Mouse (Mus musculus): ENCODE measurements around the gene Prpf6. TPM values are rescaled to one million over a fixed set of nuclear protein-coding genes. Genes with fewer than 3 reads are reported as not detected.

Gene Prpf6
- total RNA-seq, 1 experiment from 2014 or later, result 96.6 TPM

DNA sequence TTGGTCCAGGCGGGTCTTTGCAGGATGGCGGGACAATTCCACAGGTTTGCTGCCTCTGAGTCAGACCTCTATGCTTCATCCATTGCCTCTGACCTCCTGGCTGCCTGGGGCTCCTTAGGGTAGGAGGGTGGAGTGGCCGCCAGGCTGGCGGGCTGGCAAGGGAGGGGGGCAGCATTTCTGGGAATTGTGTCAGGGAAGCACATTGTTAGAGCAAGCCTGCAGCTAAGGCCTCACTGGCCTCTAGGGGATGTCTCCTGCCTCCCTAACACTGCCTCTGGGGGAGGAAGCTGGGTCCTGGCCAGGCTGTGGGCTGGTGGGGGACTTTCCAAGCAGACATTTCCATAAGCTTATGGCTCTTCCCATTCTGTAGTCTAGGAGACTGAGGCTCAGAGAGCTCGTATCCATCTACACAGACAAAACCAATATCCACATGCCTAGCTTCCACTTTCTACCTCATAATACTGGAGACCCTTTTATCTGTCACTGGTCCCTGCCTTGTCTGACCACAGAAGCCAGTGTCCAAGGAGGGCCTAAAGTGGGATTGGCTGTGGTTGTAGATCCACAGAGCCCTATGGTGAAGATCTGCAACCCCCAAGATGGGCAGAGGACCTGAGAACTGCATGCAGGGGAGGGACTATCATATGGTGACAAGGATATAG, 85.6 kb downstream of the Prpf6 start:
- ATAC-seq (replicated peaks; ENCODE audit: insufficient number of reproducible peaks, low FRiP score, low TSS enrichment, poor library complexity, severe bottlenecking), result no peak

DNA sequence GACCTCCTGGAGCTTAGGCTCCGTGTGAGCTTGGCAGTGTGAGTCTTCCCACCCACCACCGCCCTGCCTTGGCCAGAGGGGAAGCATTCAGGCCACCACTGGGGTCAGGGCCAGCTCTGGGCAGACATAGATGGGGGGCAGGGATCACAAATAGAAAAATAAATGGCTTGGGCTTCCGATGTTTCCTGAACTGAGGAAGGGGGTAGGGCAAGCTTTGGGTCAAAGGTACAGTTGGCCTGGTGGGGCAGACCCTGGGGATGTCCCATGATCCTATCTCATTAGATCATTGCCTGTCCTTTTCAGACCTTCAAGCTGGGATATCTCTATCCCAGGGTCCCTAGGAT, 86.1 kb downstream of the Prpf6 start:
- no peak for ATAC-seq (replicated peaks; ENCODE audit: insufficient number of reproducible peaks, low FRiP score, low TSS enrichment, poor library complexity, severe bottlenecking)

DNA sequence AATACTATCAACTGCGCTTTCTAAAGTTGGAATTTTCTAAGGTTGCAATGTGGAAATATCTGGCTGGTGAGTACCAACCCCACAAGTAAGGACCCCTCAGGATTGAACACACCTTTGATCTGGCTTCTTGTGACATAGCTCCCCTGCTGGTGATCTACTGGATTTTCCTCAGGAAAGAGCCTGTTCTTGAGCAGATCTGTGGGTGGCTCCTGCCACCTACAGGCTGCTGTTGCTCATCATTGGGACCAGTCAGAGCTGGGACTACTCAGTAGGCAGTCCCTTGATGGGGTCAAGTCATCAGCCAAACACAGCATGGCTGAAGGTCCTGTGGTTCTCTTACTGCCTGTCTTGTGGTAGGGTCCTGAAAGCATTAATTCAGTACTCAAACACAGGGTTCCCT, 87.1 kb downstream of the Prpf6 start:
- ATAC-seq (replicated peaks; ENCODE audit: insufficient number of reproducible peaks, low FRiP score, low TSS enrichment, poor library complexity, severe bottlenecking), result peak; percentile 65

DNA sequence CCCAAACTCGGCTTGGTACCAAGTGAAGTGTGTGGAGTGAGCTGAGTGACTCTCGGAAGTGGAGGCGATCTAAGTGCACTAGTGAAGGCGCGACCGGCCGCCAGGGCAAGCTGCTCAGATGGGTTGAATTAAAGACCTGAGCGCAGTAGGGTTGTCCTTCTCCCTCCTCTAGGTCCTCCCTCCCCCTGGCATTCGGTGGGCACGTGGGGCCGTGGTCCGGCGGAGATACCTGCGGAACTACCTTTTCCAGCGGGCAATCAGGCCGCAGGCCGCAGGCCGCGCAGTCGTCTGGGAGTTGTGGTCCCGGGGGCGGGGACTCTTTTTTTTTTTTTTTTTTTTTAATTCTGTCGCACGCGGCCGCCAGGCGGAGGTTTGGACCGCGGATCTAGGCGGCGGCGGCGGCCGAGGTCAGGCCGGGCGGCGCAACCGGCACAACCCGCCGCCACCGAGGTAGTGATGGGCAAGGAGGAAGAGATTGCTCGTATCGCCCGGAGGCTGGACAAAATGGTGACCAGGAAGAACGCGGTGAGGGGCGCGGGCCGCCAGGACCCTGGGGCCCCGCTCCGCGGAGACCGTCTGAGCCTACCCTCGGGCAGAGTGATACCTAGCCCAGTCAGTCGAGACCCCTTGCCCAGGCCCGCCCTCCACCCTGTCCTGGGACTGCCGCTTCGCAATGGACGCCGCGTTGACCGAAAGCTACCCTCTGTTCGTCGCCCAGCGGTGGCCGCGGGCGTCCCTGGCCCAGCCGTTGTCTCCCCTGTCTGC, 88.5 kb downstream of the Prpf6 start, which contains the start of gene Tcea2:
Gene Tcea2, plus strand, starts transcription at position 360 of the 765 bp plus-strand sequence.
- peak; percentile 33; the same call in 1 of the 2 replicates for ATAC-seq (replicated peaks; ENCODE audit: insufficient number of reproducible peaks, low FRiP score, low TSS enrichment, poor library complexity, severe bottlenecking)

DNA sequence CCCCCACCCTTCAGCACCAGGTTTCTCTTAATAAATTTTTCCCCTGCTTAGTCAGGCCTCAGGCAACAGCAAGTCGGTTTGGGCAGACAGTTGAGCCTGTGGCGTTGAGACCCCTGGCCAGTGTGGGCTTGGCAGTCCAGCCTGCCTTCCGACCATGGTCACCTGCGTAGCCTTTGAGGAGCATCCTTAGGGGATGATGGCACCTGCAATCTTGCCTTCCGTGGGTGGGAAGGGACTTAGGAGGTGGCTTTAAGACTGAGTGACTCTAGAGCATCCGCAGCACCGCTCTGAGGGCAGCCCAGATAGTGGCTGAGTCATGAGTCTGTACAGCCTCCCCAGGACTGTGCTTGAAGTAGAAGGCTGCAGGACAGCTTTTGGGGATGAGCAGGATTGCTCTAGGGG, 89.0 kb downstream of the Prpf6 start:
- ATAC-seq (replicated peaks; ENCODE audit: insufficient number of reproducible peaks, low FRiP score, low TSS enrichment, poor library complexity, severe bottlenecking), result peak; percentile 11

DNA sequence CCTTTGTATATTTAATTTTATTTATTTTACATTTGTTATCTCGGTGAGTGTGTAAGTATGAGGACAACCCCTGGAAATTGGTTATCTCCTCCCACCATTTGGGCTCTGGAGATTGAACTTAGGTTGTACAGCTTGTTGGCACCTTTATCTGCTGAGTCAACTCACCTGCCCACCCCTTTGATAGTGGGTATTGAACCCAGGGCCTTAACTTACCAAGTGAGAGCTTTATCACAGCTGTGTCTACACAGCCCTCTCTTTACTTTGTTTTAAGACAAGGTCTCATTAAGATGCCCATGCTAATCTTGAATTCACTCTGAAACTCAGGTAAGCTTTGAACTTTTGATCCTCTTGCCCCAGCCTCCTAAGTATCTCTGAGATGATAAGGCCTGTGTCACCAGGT, 90.3 kb downstream of the Prpf6 start:
- no peak for ATAC-seq (replicated peaks; ENCODE audit: insufficient number of reproducible peaks, low FRiP score, low TSS enrichment, poor library complexity, severe bottlenecking)

DNA sequence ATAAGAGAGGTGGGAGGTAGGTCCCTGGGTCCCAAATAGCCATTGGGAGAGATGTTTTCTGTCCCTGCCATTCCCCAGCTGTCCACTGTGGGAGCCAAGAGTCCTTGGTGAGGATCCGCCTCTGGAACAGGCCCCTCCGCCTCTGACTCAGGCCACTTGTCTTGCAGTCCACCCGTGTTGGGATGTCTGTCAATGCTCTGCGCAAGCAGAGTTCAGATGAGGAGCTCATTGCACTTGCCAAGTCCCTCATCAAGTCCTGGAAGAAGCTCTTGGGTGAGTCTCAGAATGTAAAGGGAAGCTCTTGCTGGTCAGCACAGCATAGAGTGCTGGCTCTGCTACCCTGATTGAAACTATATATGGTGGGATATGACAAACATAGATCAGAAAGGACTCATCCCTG, 91.7 kb downstream of the Prpf6 start:
- no peak for ATAC-seq (replicated peaks; ENCODE audit: insufficient number of reproducible peaks, low FRiP score, low TSS enrichment, poor library complexity, severe bottlenecking)

DNA sequence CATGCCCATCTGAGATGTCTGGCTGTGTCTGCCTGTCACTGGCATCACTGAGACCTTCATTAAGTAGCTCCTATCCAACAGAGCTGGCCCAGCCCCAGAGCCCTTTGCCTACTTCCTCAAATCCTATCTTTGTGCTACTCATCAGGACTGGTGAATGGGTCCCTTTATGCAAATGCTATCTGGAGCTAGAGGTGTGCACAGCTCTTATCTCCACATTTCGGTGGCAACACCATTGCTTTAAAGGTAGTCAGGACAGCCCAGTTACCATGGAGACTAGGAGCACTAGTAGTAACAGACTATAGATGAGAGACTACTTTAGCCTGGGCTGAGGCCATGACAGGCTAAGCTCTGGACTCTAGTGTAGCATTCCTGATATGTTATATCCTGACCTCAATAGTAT, 93.0 kb downstream of the Prpf6 start:
- no peak for ATAC-seq (replicated peaks; ENCODE audit: insufficient number of reproducible peaks, low FRiP score, low TSS enrichment, poor library complexity, severe bottlenecking)

DNA sequence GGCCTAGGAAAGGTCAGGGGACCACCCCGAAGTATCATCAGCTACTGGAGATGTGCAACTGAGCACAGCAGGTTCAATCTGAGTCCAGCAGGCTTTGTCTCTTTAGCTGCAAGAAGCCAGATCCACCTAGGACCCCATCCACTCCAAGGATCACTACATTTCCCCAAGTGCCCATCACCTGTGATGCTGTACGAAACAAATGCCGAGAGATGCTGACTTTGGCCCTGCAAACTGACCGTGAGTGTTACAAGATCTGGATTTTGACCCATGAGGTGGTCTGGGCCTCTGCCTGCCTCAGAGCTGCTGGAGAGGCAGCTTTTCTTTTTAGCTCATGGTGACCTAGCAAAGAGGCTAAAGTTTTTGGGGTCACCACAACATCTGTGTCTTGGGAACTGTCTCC, 94.0 kb downstream of the Prpf6 start:
- ATAC-seq (replicated peaks; ENCODE audit: insufficient number of reproducible peaks, low FRiP score, low TSS enrichment, poor library complexity, severe bottlenecking), result no peak

DNA sequence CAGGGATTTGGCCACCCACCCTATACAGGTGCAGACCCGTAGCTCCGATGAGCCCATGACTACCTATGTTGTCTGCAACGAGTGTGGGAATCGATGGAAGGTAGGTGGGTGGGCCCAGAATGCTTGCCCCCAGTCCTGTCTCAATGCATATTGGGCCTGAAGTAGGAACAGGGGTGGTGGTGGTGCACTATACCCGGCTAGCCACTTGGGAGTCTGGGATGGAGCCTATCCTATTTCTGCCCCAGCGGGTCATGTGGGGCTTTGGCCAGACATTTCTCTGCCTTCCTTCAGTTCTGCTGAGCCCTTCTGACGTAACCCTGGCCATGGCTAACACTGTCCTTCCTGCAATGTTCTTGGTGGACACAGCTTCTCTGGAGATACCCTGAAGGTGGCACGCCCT, 95.9 kb downstream of the Prpf6 start:
- no peak for ATAC-seq (replicated peaks; ENCODE audit: insufficient number of reproducible peaks, low FRiP score, low TSS enrichment, poor library complexity, severe bottlenecking)

DNA sequence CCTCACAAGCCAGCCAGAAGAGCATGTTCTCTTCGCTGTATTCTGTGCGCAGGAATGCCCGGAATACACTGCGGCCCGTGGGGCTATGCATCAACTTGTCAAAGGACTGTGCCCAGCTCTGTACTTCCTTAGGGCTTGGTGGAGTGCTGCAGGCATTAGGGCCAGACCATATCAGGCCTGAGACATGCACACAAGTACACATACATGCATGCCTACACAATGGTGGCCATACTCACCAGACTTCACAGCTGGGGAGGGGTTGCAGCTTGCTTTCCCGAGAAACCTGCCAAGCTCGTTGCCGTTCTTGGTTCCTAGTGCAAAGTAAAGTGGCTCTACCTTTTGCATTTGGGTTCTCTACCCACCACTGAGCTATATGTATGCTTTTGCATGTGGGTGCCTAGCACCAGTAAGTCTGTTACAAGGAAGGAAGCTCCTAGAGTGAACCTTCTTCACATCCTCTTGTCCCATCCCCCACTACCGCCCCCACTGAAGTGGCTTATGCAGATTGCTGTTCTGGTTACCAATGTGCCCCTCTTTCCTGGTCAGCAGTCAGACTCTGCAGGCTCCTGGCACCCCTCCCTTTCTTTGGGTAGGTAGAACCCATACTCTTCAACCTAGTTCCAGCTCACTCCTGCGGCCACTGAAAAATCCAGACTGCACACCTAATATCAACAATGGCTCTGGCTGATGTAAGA, 97.9 kb downstream of the Prpf6 start:
- ATAC-seq (replicated peaks; ENCODE audit: insufficient number of reproducible peaks, low FRiP score, low TSS enrichment, poor library complexity, severe bottlenecking), result no peak

DNA sequence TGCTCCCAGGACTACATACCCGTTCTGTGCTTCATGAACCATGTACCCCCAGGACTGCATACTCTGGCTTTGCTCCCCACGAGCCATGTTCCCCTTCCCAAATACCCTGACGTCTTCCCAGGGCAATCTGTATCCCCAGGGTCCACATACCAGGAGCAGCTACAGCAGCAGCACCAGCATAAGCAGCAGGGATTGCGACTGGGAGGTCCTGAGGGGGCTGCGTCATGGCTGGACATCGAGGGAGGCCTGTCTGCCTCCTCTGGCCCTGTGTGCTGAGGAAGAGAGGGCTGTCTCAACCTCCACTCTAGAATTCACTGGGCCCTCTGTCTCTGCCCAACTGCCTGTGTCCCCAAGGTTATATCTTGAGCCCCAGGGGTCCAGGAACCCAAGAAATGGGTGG, 99.4 kb downstream of the Prpf6 start:
- ATAC-seq (replicated peaks; ENCODE audit: insufficient number of reproducible peaks, low FRiP score, low TSS enrichment, poor library complexity, severe bottlenecking), result no peak

DNA sequence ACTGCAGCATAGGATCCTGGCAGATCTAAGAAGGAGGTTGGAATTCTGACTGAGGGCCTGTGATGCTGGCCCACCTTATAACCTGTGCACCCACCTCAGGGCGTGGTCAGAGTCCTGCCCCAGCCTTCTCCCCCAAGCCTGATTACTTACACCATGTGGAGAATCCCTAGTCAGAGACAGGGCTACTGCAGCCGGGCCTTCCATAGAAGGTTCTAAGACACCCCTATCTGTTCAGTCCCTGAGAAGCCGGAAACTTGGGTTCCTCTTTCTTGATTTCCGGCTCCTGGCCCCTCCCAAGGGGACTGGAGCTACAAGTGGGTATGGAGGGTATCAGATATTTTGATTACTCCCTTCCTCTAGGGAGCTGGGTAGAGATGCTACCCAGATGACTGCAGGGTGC, 99.9 kb downstream of the Prpf6 start:
- ATAC-seq (replicated peaks; ENCODE audit: insufficient number of reproducible peaks, low FRiP score, low TSS enrichment, poor library complexity, severe bottlenecking), result no peak; the same call in 1 of the 2 replicates

DNA sequence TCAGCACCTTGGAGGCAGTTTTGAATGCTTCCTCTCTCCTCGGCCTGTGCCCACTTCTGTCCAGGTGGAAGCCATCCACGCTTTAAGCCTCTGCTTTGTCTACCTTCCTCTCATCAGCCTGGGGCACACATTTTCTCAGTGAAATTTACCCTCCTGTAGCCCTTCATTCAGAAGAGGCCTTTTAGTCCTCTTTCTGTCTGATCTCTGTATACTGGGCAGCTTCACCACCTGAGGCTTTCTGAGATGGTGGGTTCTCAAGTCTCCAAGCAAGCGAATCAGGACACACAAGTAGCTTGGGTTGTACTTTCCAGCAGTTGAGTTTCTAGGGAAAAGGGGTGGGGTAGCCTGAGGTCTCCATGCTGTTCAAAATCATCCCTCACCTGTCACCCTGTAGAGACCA, 100.6 kb downstream of the Prpf6 start:
- ATAC-seq (replicated peaks; ENCODE audit: insufficient number of reproducible peaks, low FRiP score, low TSS enrichment, poor library complexity, severe bottlenecking), result no peak

DNA sequence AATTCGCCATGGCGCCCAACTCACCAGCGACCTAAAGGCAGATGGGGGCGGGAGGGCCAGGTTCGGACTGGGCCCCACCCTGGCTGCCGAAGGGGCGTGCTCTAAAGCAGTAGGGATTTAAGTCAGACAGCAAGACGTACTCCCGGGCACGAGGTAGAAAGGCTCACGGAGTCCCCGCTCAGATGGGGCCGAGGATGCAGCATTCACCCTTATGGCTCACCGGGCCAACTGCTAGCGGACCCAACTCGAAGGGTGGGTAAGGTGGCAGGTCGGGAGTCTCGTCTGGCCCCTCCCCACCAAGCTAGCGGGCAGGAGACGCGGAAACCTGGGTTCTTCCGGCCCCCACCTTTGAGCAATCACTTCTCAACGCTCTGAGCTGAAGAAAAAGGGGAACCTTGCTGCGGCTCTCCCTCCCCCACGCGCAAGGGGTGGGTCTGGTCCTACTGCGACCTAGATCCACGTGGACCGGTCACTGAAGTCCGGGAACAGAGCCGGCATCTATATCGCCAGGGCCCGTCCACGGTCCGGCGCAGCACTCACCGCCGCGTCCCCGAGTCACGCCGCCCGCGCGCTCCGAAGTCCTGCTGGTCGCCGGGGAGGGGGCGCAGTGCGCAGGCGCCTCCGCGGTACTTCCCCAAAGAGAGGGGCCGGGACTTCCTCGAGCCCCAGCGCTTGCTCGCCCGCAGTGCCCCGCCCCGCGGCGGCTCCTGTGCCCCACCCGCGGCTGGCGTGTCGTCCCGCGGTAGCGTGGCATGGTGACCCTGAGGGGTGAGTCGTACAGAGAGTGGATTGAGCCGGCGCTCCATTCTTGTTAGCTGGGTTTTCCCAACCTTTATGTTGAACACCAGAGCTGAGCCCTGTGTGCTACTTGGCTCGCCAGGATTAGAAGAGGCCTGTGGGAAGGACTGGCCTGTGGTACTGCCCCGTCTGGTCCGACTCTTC, 101.9 kb downstream of the Prpf6 start, which contains the start of gene Rgs19:
Gene Rgs19, minus strand, starts transcription at position 639 of the 942 bp plus-strand sequence.
- ATAC-seq (replicated peaks; ENCODE audit: insufficient number of reproducible peaks, low FRiP score, low TSS enrichment, poor library complexity, severe bottlenecking), result peak; percentile 81

DNA sequence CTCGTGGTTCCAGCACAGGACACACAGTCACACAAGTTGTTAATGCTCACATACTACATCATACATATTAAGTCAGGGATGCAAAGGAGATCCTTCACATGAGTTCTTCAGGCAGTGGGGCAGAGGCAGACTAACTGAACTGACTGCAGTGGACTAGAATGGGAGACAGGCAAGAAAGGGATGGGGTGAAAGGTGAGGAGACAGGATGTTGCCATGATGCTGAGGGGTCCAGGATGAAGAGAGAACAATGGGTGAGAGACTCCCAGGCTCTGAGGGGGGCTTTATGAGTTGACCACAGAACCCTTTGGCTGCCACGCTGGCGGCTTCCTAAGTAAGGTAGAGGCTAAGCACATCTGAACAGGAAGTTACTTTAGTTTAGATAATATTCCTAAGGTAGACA, 102.9 kb downstream of the Prpf6 start:
- no peak for ATAC-seq (replicated peaks; ENCODE audit: insufficient number of reproducible peaks, low FRiP score, low TSS enrichment, poor library complexity, severe bottlenecking)

DNA sequence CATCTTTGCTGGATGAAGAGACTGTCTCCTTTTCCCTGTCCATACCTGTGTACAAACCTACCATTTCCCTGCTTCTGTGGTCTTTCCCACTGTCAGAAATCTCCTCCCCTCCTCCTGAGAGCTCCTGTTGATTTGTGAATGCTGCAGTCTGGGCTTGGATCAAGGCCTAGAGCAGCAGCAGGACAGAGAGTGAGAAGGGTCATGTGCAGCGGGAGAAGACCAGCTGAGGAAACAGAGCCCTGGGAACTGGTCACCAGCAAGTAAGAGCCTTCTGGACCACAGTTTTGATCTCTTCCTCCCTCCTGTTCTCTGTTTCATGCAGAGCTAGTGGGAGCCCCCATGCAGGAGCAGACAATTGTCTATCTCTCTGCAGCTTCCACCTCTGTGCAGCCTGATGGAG, 104.1 kb downstream of the Prpf6 start:
- ATAC-seq (replicated peaks; ENCODE audit: insufficient number of reproducible peaks, low FRiP score, low TSS enrichment, poor library complexity, severe bottlenecking), result no peak

DNA sequence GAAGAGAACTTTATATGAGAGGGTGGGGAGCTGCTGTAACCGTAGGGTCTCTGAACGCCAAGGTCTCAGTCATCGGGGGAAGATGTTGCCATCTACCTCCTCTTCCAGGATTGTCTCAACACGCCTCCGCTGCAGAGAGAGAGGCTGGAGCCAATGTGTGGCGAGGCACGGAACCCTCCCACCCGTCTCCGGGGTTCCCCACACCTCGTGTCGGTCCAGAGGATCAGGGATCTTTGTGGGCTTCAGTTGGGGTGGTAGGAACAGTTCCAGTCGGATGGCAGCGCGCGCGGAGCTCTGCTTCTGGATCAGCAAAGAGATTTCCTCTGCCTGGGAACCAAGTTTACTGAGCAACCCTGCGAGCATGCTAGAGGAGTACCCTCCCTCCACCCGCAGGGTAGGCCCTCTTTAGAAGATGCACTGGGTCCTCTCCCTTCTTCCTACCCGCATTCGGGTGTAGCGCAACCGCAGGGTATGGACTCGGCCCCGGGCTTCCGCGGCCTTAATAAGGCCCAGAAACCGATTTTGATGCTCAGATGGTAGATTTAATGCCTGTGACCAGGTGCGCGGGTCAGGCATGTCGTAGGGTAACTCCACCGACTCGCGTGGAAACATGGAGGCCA, 105.2 kb downstream of the Prpf6 start:
- ATAC-seq (replicated peaks; ENCODE audit: insufficient number of reproducible peaks, low FRiP score, low TSS enrichment, poor library complexity, severe bottlenecking), result no peak
